Mouse (Mus musculus) liver, adult 2 months (tissue): ENCODE data around the gene Kirrel.

ENCODE experiments used
- CTCF ChIP-seq: fragments of 200-500 bp; IDR thresholded peaks from 2 replicates; pipeline ENCODE4 v1.5.1; 2011; ENCODE audit warnings: low read depth, low read length, control low read depth
- POLR2A ChIP-seq: fragments of 200-500 bp; IDR thresholded peaks from 2 replicates; pipeline ENCODE4 v1.6.1; 2011; ENCODE audit warnings: low read length, control low read depth; ENCODE audit not compliant: insufficient read depth; ENCODE audit errors: extremely low read depth

- no peak for TF ChIP-seq POLR2A
- TF ChIP-seq CTCF, result no peak
Observed at GRCm38 (mm10) chr3:87097205-87097604, 77.3 kb downstream of the Kirrel start.
